Mouse (Mus musculus): ENCODE data around the gene Retn. TPM values are rescaled to one million over a fixed set of nuclear protein-coding genes. Genes with fewer than 3 reads are reported as not detected.
A peak's percentile ranks its signal among the peaks of the same experiment; 100 is the strongest.

The Retn gene
- polyA plus RNA-seq, 1 experiment from 2014 or later: 0.57 TPM

DNA sequence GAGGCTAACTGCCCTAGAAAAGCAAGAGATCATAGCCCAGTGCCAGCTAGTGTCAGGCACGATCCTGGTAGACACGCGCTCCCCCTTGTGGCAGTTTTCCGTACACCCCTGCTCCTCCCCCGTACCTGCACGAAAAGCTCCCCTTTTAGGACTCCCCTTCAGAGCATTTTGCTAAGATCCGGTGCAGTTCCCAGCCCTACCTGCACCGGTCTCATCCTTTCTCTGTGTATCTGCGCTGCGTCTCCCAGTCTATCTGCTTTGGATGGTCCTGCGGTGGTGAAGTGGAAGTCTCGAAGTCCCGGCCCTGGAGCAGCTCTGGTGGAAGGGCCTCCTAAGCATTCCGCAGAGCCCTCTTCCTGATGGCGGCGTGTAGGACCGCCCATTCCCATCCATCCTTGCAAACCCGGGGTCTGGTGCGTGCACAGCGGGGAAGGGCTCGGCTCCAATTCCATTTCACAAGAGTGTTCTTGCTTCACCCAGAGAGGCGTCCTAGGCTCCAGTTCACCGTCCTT lies 16.5 kb downstream of the Retn start, which contains the start of gene Fcor:
Gene Fcor, minus strand, starts transcription at position 383 of the 512 bp plus-strand sequence.
- peak within 1 kb of the TSS; percentile 56 for H3K4me2 ChIP-seq
- peak within 1 kb of the TSS; percentile 53 for H3K4me3 ChIP-seq
- H3K27me3 ChIP-seq (replicated peaks): no peaks in the 10 kb centered on the region
- no peaks in the 10 kb centered on the region for H3K36me3 ChIP-seq (replicated peaks)
- under 1% methylated on average over 23 of the region's 23 CpGs for WGBS
- no peaks in the 10 kb centered on the region for H3K9me3 ChIP-seq
- H3K9ac ChIP-seq: peak within 1 kb of the TSS; percentile 42
- peaks cover 12% of the 10 kb centered on the region; the same call in 1 of the 2 replicates for H3K4me1 ChIP-seq
- ATAC-seq (replicated peaks): peak; percentile 89
- peak within 1 kb of the TSS; percentile 75 for H3K27ac ChIP-seq

DNA sequence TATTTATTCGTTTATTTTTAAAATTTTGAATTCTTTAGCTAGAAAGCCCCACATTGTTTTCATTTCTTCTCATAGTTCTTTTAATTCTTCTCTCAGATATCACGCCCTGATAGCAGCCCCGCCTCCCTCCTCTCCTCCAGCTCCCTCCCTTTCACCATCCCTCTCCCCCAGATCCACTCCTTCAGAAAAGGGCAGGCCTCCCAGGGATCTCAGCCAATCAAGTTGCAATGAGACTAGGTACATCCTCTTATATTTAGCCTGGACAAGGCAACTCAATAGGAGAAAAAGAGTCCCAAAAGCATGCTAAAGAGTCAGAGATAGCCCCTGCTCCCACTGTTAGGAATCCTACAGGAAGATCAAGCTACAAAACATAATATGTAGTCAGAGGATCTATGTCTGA lies 19.1 kb downstream of the Retn start:
- Histone ChIP-seq H3K36me3 (replicated peaks) (peaks cover 8% of the 10 kb centered on the region; the same call in 1 of the 2 replicates), H3K9me3 (no peaks in the 10 kb centered on the region), H3K27me3 (replicated peaks) (no peaks in the 10 kb centered on the region), H3K9ac (no peak overlapping the region), H3K4me1 (peaks cover 27% of the 10 kb centered on the region), H3K27ac (no peak overlapping the region), H3K4me3 (no peak overlapping the region), H3K4me2 (no peak overlapping the region)
- no peak for ATAC-seq (replicated peaks)
- WGBS: 54% methylated on average over 3 of the region's 3 CpGs

DNA sequence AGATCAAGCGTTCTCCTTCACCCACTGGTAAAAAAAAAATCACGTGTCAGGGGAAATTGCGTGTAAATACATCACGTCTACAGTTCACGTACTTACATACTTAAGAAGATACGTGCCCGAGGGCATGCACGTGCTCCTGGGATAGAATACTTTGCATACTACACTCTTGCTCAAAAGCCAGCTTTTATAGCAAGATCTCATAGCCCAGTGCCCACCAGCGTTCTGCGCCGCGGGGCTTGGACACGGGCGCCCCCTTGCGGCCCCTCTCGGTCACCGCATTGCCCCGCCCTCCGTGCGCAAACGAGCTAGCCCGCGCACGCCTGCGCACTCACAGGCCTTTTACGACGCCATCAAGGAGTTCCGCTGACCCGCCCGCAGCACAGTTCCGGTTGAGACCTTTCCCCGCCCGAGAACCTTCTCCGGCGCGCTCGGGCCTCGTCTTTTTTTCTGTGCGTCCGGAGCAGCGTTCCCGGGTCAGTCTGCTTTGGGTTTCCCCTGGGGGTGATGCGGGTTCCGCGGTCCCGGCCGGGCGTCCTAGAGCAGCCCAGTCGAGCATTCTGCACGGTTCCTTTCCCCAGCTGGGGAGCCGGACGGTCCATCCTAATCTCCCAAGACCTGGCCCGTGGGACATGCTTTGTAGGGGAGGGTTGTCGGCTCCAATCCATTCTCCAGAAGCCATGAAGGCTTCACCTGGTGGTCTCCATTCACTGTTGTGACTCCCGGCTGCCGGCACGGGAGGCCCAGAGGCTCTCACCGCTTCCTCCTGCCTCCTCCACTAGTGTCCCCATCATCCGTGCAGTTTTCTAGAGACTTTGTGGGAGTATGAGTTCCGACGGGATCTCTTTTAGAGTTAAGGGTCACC lies 20.8 kb downstream of the Retn start, which contains the start of gene Trappc5:
Gene Trappc5, plus strand, starts transcription at position 169 of the 862 bp plus-strand sequence.
- Histone ChIP-seq H3K4me1 (peaks cover 24% of the 10 kb centered on the region), H3K9ac (peak within 1 kb of the TSS; percentile 93), H3K27ac (peak within 1 kb of the TSS; percentile 89), H3K27me3 (replicated peaks) (no peaks in the 10 kb centered on the region), H3K4me2 (peak within 1 kb of the TSS; percentile 67), H3K36me3 (replicated peaks) (peaks cover 16% of the 10 kb centered on the region; the same call in 1 of the 2 replicates), H3K9me3 (no peaks in the 10 kb centered on the region), H3K4me3 (peak within 1 kb of the TSS; percentile 94)
- peak; percentile 83 for ATAC-seq (replicated peaks)
- 1% methylated on average over 61 of the region's 61 CpGs for WGBS

GRCm38 (mm10) chr8:3676993-3677579 lies 21.5 kb downstream of the Retn start:
- H3K9me3 ChIP-seq: no peaks in the 10 kb centered on the region
- H3K4me1 ChIP-seq: peaks cover 19% of the 10 kb centered on the region
- ATAC-seq (replicated peaks): 0 out of 2 replicates have a peak, but pooled peaks have one; percentile 4
- H3K27me3 ChIP-seq (replicated peaks): no peaks in the 10 kb centered on the region
- H3K4me2 ChIP-seq: peak overlapping the region; percentile 67
- WGBS: 5% methylated on average over 15 of the region's 15 CpGs
- H3K4me3 ChIP-seq: peak overlapping the region; percentile 94
- H3K27ac ChIP-seq: peak overlapping the region; percentile 89
- H3K36me3 ChIP-seq (replicated peaks): peaks cover 16% of the 10 kb centered on the region; the same call in 1 of the 2 replicates
- peak overlapping the region; percentile 93 for H3K9ac ChIP-seq

DNA sequence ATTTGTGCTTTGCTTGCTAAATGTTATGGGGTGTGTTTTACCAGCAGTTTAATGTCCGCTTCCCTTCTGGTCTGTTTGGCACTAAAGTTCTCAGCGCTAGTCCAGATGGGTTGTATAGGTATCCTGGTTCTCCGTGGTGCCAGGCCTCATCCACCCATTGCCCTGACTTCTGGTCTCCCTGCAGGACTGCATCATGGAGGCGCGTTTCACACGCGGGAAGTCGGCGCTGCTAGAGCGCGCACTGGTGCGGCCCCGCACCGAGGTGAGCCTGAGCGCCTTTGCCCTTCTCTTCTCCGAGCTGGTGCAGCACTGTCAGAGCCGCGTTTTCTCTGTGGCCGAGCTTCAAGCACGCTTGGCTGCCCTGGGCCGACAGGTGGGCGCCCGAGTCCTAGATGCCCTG lies 23.3 kb downstream of the Retn start:
- Histone ChIP-seq H3K9me3 (no peaks in the 10 kb centered on the region), H3K27me3 (replicated peaks) (no peaks in the 10 kb centered on the region)

DNA sequence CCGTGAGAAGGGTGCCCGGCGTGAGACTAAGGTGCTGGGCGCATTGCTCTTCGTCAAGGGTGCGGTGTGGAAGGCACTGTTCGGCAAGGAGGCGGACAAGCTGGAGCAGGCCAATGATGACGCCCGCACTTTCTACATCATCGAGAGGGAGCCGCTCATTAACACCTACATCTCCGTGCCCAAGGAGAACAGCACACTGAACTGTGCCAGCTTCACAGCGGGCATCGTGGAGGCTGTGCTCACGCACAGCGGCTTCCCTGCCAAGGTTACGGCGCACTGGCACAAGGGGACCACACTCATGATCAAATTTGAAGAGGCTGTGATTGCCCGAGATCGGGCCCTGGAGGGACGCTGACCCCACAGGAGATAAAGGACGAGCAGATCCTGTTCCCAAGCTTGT lies 23.7 kb downstream of the Retn start:
- H3K9me3 ChIP-seq: no peaks in the 10 kb centered on the region
- H3K4me1 ChIP-seq: peaks cover 19% of the 10 kb centered on the region
- peaks cover 16% of the 10 kb centered on the region; the same call in 1 of the 2 replicates for H3K36me3 ChIP-seq (replicated peaks)
- no peak overlapping the region for H3K9ac ChIP-seq
- H3K4me3 ChIP-seq: no peak overlapping the region
- ATAC-seq (replicated peaks): no peak
- no peaks in the 10 kb centered on the region for H3K27me3 ChIP-seq (replicated peaks)
- H3K4me2 ChIP-seq: no peak overlapping the region
- no peak overlapping the region for H3K27ac ChIP-seq
- 97% methylated on average over 23 of the region's 23 CpGs for WGBS

More for the DNA sequence above, 23.3 kb downstream of the Retn start:
- Histone ChIP-seq H3K36me3 (replicated peaks) (peaks cover 16% of the 10 kb centered on the region; the same call in 1 of the 2 replicates), H3K9ac (no peak overlapping the region), H3K4me3 (no peak overlapping the region), H3K4me2 (no peak overlapping the region), H3K4me1 (peaks cover 19% of the 10 kb centered on the region), H3K27ac (no peak overlapping the region)
- no peak for ATAC-seq (replicated peaks)
- 90% methylated on average over 23 of the region's 23 CpGs for WGBS

DNA sequence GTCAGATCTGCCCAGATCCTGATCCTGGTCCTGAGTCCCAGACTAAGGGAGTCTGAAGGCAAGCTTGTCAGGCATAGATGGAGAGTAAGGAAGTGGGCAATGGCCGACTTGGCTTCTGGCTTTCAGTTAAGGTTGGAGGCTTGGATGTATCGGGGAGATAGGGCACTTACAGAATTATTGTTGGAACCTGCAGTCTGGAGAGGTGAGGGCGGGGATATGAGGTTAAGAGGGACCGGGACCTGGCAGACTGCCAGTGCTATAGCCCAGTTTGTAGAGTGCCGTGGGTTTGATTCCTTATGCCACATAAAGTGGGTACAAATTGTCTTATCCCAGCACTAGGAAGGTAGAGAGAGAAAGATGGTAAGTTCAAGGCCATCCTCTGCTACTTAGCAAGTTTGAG lies 24.1 kb downstream of the Retn start:
- H3K4me2 ChIP-seq: no peak overlapping the region
- H3K27ac ChIP-seq: no peak overlapping the region
- no peak for ATAC-seq (replicated peaks)
- no peaks in the 10 kb centered on the region for H3K27me3 ChIP-seq (replicated peaks)
- 91% methylated on average over 5 of the region's 5 CpGs for WGBS
- peaks cover 19% of the 10 kb centered on the region for H3K4me1 ChIP-seq
- H3K9ac ChIP-seq: no peak overlapping the region
- peaks cover 16% of the 10 kb centered on the region; the same call in 1 of the 2 replicates for H3K36me3 ChIP-seq (replicated peaks)
- no peaks in the 10 kb centered on the region for H3K9me3 ChIP-seq
- no peak overlapping the region for H3K4me3 ChIP-seq

DNA sequence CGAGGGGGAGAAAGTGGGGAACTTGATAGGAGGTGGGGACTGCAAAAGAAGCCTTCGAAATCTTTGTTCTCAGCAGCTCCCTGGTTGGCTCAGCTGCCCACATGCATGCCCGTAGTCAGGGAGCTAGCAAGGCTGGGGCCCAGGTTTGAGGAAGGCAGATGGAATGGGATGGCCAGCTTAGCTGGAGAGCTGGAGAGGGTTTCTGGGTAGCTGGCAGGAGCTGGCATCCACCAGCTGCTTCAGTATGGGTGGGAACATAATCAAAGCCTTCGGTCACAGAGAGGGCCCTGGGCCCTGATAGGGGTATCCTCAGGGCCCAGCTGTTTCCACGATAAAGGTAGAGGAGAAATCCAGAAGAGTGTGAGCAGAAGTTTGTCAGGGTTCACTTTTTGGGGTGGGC lies 26.9 kb downstream of the Retn start:
- Histone ChIP-seq H3K27ac (no peak overlapping the region), H3K9me3 (no peaks in the 10 kb centered on the region), H3K9ac (no peak overlapping the region), H3K4me2 (no peak overlapping the region), H3K27me3 (replicated peaks) (no peaks in the 10 kb centered on the region), H3K4me1 (peaks cover 11% of the 10 kb centered on the region), H3K4me3 (no peak overlapping the region), H3K36me3 (replicated peaks) (peaks cover 16% of the 10 kb centered on the region; the same call in 1 of the 2 replicates)
- no peak for ATAC-seq (replicated peaks)
- 94% methylated on average over 5 of the region's 5 CpGs for WGBS

- no peak for ATAC-seq (replicated peaks)
- H3K4me3 ChIP-seq: no peak overlapping the region
- no peak overlapping the region for H3K4me2 ChIP-seq
- no peak overlapping the region for H3K27ac ChIP-seq
- peaks cover 16% of the 10 kb centered on the region; the same call in 1 of the 2 replicates for H3K36me3 ChIP-seq (replicated peaks)
- H3K9me3 ChIP-seq: no peaks in the 10 kb centered on the region
- 71% methylated on average over 6 of the region's 6 CpGs for WGBS
- no peak overlapping the region for H3K9ac ChIP-seq
- no peaks in the 10 kb centered on the region for H3K27me3 ChIP-seq (replicated peaks)
- H3K4me1 ChIP-seq: no peaks in the 10 kb centered on the region
Observed at GRCm38 (mm10) chr8:3683408-3684176, 28.0 kb downstream of the Retn start.

DNA sequence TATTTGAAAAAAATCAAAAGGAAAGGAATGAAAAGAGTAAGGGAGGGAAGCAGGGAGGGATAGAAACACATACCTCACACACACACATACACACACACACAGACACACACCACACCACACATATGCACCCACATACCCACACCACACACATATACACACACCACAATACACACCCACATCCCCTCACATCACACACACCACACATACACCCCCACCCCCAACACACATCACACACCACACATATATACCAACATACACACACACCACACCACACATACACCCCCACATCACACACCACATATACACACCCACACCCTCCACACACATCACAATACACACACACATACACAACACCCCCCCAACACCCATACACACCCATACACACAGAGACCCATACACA lies 29.0 kb downstream of the Retn start:
- H3K4me2 ChIP-seq: no peak overlapping the region
- ATAC-seq (replicated peaks): peak; percentile 32
- no peaks in the 10 kb centered on the region for H3K27me3 ChIP-seq (replicated peaks)
- H3K9ac ChIP-seq: no peak overlapping the region
- no peaks in the 10 kb centered on the region for H3K4me1 ChIP-seq
- no peaks in the 10 kb centered on the region for H3K9me3 ChIP-seq
- H3K27ac ChIP-seq: no peak overlapping the region
- peaks cover 8% of the 10 kb centered on the region; the same call in 1 of the 2 replicates for H3K36me3 ChIP-seq (replicated peaks)
- no peak overlapping the region for H3K4me3 ChIP-seq

DNA sequence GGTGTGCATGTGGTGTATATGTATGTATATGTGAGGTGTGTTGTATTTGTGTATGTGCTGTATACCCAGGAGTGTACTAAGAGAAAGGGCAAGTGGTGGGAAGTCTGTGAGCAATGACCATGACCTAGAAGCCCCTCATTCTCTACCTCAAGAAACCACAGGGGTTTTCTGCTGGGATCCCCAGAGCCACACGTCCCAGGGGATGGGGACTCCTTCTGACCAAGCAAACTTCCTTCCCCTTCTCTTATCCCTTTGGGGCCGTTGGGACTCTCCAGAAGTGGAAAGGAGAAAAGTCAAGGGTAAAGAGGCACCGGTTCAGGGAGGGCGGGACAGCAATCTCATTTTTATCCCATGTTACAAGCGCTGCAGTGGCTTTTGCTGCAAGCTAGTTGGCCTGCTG lies 29.9 kb downstream of the Retn start:
- Histone ChIP-seq H3K27ac (no peak overlapping the region), H3K36me3 (replicated peaks) (peaks cover 4% of the 10 kb centered on the region; the same call in 1 of the 2 replicates), H3K4me2 (no peak overlapping the region), H3K9me3 (no peaks in the 10 kb centered on the region), H3K9ac (no peak overlapping the region), H3K4me3 (no peak overlapping the region), H3K27me3 (replicated peaks) (no peaks in the 10 kb centered on the region), H3K4me1 (no peaks in the 10 kb centered on the region)
- WGBS: 69% methylated on average over 5 of the region's 5 CpGs
- no peak for ATAC-seq (replicated peaks)

- Histone ChIP-seq H3K27ac (no peak overlapping the region), H3K4me3 (no peak overlapping the region), H3K4me1 (no peaks in the 10 kb centered on the region), H3K36me3 (replicated peaks) (no peaks in the 10 kb centered on the region), H3K4me2 (no peak overlapping the region), H3K9ac (no peak overlapping the region), H3K9me3 (no peaks in the 10 kb centered on the region), H3K27me3 (replicated peaks) (no peaks in the 10 kb centered on the region)
- ATAC-seq (replicated peaks): no peak
- 78% methylated on average over 6 of the region's 6 CpGs for WGBS
Observed at GRCm38 (mm10) chr8:3687537-3687936, 32.0 kb downstream of the Retn start.
